Mouse (Mus musculus) E14TG2a.4 (cell line): ENCODE measurements at regions not wholly inside any gene's neighbourhood (a gene's known extent, or its start where the extent isn't known, plus 50 kb on each side); places are given as distances from the start of the nearest gene placed in this dataset.

Source experiments
- CTCF ChIP-seq: conservative IDR thresholded peaks from 2 replicates; pipeline ENCODE4 v1.5.1; 2014; ENCODE audit warnings: low read length
- NANOG ChIP-seq: IDR thresholded peaks from 2 replicates; pipeline ENCODE4 v1.6.1; 2014; ENCODE audit warnings: borderline replicate concordance, low read length, mixed read lengths
- POU5F1 ChIP-seq: IDR thresholded peaks from 2 replicates; pipeline ENCODE4 v1.6.1; 2014; ENCODE audit warnings: low read length, borderline replicate concordance

DNA sequence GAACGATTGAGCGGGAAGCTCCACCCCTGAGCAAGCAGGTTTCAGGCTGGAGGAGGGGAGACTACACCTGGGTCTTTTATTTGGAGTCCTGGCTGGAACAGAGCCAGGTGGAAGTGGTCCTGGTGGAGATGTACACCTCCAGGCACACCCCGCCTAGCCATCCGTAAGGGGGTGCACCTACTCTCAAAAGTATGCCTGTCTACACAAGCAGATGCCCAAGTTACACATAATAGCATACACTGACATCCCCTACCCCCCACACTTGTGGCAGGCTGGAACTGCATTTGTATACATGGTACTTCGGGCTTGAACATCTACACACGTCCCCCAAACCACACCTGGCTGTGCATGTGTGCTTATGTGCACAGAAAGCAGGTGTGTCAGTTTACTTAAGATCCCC is 236.8 kb upstream of the 4930535I16Rik start:
- TF ChIP-seq CTCF (no peak), NANOG (no peak), POU5F1 (no peak)
